In genomic region chr2:172982776-172983561, GRCm38 (mm10) we compare ENCODE assay signal across 1 mouse cellular context.
A peak's percentile ranks its signal among the peaks of the same experiment; 100 is the strongest.
TF ChIP-seq lines count a peak whose summit lies in the region.

No protein-coding gene starts in this region.

TF ChIP-seq in CH12.LX, 34 proteins besides CTCF, POLR2A, EP300 and RAD21:
- TF ChIP-seq SMC3 (IDR thresholded peaks at IDR 0.05; ENCODE audit: low read depth, low read length) (peak; percentile 44), ELF1 (IDR thresholded peaks at IDR 0.05; ENCODE audit: low read depth, low read length) (no peak)
